Comparison of ENCODE assay signal across 15 mouse cellular contexts in the genomic region with DNA sequence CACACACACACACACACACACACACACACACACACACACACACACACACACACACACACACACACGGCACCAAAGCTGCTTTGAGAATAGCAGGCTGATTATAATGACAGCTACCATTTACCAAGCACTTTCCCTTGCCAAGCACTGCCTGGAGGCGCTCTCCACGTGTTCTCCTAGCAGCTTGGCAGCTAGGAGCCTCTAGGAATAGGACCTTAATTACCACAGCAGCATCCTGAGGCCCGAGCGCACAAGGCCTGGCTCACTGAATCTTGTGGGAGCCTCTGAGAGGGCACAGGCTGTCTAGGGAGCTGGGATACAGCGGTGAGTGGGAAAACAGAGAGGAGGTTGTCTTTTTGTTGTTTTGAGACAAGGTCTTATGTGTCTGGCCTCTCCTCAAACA. TPM values are rescaled to one million over a fixed set of nuclear protein-coding genes. Genes with fewer than 3 reads are reported as not detected.
DNase-seq lines count a peak whose midpoint lies in the region; ATAC-seq and TF ChIP-seq lines count a peak whose summit lies in the region.
"Had no signal": no experiment of that assay in that cellular context is flagged by ENCODE, and none has a peak within 500 bp of the region (broad histone marks: within the 10 kb centered on the region; RNA-seq: fewer than 3 reads in every experiment).

No protein-coding gene starts in this region.

- H3K36me3 ChIP-seq in neural tube, embryonic 13.5 days, result peaks cover 54% of the 10 kb centered on the region
- no peaks in the 10 kb centered on the region for H3K36me3 ChIP-seq in intestine, postnatal 0 days (ENCODE audit: control insufficient read depth, insufficient read depth)

- H3K27ac ChIP-seq in neural tube, embryonic 13.5 days (replicated peaks), result 0 out of 2 replicates have a peak overlapping the region, but pooled peaks have one; percentile 34
- no peak overlapping the region for H3K27ac ChIP-seq in intestine, postnatal 0 days (ENCODE audit: low read depth, low read length)
- H3K27ac ChIP-seq: heart, embryonic 10.5 days; liver, embryonic 13.5 days had no signal

- no peak overlapping the region for H3K4me2 ChIP-seq in neural tube, embryonic 13.5 days
- no peak overlapping the region for H3K4me2 ChIP-seq in intestine, postnatal 0 days (replicated peaks; ENCODE audit: low read depth)
- H3K4me2 ChIP-seq: liver, embryonic 13.5 days had no signal

- DNase-seq in frontal cortex, postnatal 10 days (ENCODE audit: low spot score in 2 of 2), result no peak
- no peak for DNase-seq in neural tube, embryonic 10.5 days (ENCODE audit: extremely low spot score, low spot score)
- DNase-seq in layer of hippocampus, adult 9-11 months, result peak; percentile 79
- peak; percentile 83 for DNase-seq in telencephalon, adult 2 months (ENCODE audit: low read depth, low spot score)
- DNase-seq in adrenal gland, postnatal 36 days, result no peak
- DNase-seq: liver, embryonic 13.5 days had no signal

- ATAC-seq in frontal cortex, adult (ENCODE audit: low TSS enrichment), result peak; percentile 97
- no peak for ATAC-seq in neural tube, embryonic 13.5 days (ENCODE audit: low read depth)
- no peak for ATAC-seq in intestine, postnatal 0 days

- H3K4me1 ChIP-seq in neural tube, embryonic 13.5 days (replicated peaks), result peaks cover 8% of the 10 kb centered on the region
- no peaks in the 10 kb centered on the region for H3K4me1 ChIP-seq in intestine, postnatal 0 days (replicated peaks; ENCODE audit: control insufficient read depth, insufficient read depth, low read length)
- H3K4me1 ChIP-seq: heart, embryonic 10.5 days; liver, embryonic 13.5 days had no signal

- no peak for TF ChIP-seq CTCF in intestine, postnatal 0 days (IDR thresholded peaks at IDR 0.05; ENCODE audit: low read depth)

- H3K9me3 ChIP-seq in neural tube, embryonic 13.5 days, result no peaks in the 10 kb centered on the region
- H3K9me3 ChIP-seq in intestine, postnatal 0 days (ENCODE audit: control insufficient read depth), result no peaks in the 10 kb centered on the region
- H3K9me3 ChIP-seq: heart, embryonic 10.5 days; liver, embryonic 13.5 days had no signal

- H3K9ac ChIP-seq in neural tube, embryonic 13.5 days, result no peak overlapping the region; the same call in 1 of the 2 replicates
- no peak overlapping the region for H3K9ac ChIP-seq in intestine, postnatal 0 days (ENCODE audit: low read depth, low read length)
- H3K9ac ChIP-seq: liver, embryonic 13.5 days had no signal

- 35% methylated on average over 5 of the region's 6 CpGs for WGBS in neural tube, embryonic 13.5 days
- 70% methylated on average over 6 of the region's 6 CpGs for WGBS in intestine, postnatal 0 days

- H3K4me3 ChIP-seq in neural tube, embryonic 13.5 days, result no peak overlapping the region
- H3K4me3 ChIP-seq in intestine, postnatal 0 days (ENCODE audit: low read depth, low read length), result no peak overlapping the region
- H3K4me3 ChIP-seq: heart, embryonic 10.5 days; liver, embryonic 13.5 days had no signal

- no peaks in the 10 kb centered on the region for H3K27me3 ChIP-seq in neural tube, embryonic 13.5 days
- no peaks in the 10 kb centered on the region for H3K27me3 ChIP-seq in intestine, postnatal 0 days (replicated peaks; ENCODE audit: control insufficient read depth, insufficient read depth, low read length)
- H3K27me3 ChIP-seq: liver, embryonic 13.5 days had no signal

RNA-seq across cellular contexts. Expression of a gene that starts 5.4 kb away (rescaled TPM):
- polyA plus RNA-seq in neural tube, embryonic 13.5 days (2015; fragmentation: Nextera tagmentation; extraction: Ambion mirVana), result 1.1 and 1.5 TPM in 2 replicates
- 0.05 TPM in 1 of 2 replicates, not detected in the other for polyA plus RNA-seq in intestine, postnatal 0 days (2015; fragmentation: Nextera tagmentation; extraction: Ambion mirVana)
- total RNA-seq in adrenal gland, postnatal 36 days (2021), result not detected
- total RNA-seq: common myeloid progenitor, adult 5-6 weeks; megakaryocyte progenitor cell, adult 5-6 weeks had no signal
- polyA plus RNA-seq: large intestine, adult 2 months; liver, embryonic 13.5 days; urinary bladder, adult 2 months had no signal

RNA-seq across cellular contexts. Expression of a gene that starts 10.8 kb away (rescaled TPM):
- 243 and 251 TPM in 2 replicates for polyA plus RNA-seq in neural tube, embryonic 13.5 days (2015; fragmentation: Nextera tagmentation; extraction: Ambion mirVana)
- polyA plus RNA-seq in intestine, postnatal 0 days (2015; fragmentation: Nextera tagmentation; extraction: Ambion mirVana), result 11.2 and 12.8 TPM in 2 replicates
- 1 to 10 TPM; 6.0 to 6.8 TPM for total RNA-seq in adrenal gland, postnatal 36 days (2021)

RNA-seq across cellular contexts. Expression of a gene that starts 12.8 kb away (rescaled TPM):
- 20.9 and 21.2 TPM in 2 replicates for polyA plus RNA-seq in neural tube, embryonic 13.5 days (2015; fragmentation: Nextera tagmentation; extraction: Ambion mirVana)
- 3.4 TPM in 2 replicates for polyA plus RNA-seq in intestine, postnatal 0 days (2015; fragmentation: Nextera tagmentation; extraction: Ambion mirVana)
- total RNA-seq in adrenal gland, postnatal 36 days (2021), result 10 to 100 TPM; 20.4 to 24.1 TPM

RNA-seq across cellular contexts. Expression of a gene that starts 28.3 kb away (rescaled TPM):
- not detected in 2 replicates for polyA plus RNA-seq in neural tube, embryonic 13.5 days (2015; fragmentation: Nextera tagmentation; extraction: Ambion mirVana)
- not detected in 2 replicates for polyA plus RNA-seq in intestine, postnatal 0 days (2015; fragmentation: Nextera tagmentation; extraction: Ambion mirVana)
- not detected for total RNA-seq in adrenal gland, postnatal 36 days (2021)
- total RNA-seq: common myeloid progenitor, adult 5-6 weeks; megakaryocyte progenitor cell, adult 5-6 weeks had no signal
- polyA plus RNA-seq: intestine, embryonic 14.5 days; large intestine, adult 2 months; liver, embryonic 13.5 days had no signal

RNA-seq across cellular contexts. Expression of a gene that starts 28.4 kb away (rescaled TPM):
- polyA plus RNA-seq in neural tube, embryonic 13.5 days (2015; fragmentation: Nextera tagmentation; extraction: Ambion mirVana), result 66.3 and 79.2 TPM in 2 replicates
- 24.5 and 26.6 TPM in 2 replicates for polyA plus RNA-seq in intestine, postnatal 0 days (2015; fragmentation: Nextera tagmentation; extraction: Ambion mirVana)
- 10 to 100 TPM; 37.6 to 41.3 TPM for total RNA-seq in adrenal gland, postnatal 36 days (2021)

Comparison
In these comparisons a context has a peak if more than half of its experiments do, and no peak if none do; other contexts are left out.
1. DNase-seq: peak in layer of hippocampus, adult 9-11 months (single experiment) and telencephalon, adult 2 months (single experiment); none in frontal cortex, postnatal 10 days (0 of 2), neural tube, embryonic 10.5 days (single experiment) and adrenal gland, postnatal 36 days (0 of 2).
2. RNA of a gene that starts 10.8 kb away (polyA plus RNA-seq): 243 to 251 TPM in neural tube, embryonic 13.5 days; 11.2 to 12.8 TPM in intestine, postnatal 0 days; every median in the first group is over 10 times any median in the second.